Mouse (Mus musculus) cerebellum, adult 2 months (tissue): ENCODE measurements around the gene Arl2.

Experiments used
- CTCF ChIP-seq: fragments of 200-500 bp; IDR thresholded peaks from 2 replicates; pipeline ENCODE4 v1.5.1; 2011; ENCODE audit warnings: low read depth, mild to moderate bottlenecking, control low read depth, low read length, moderate library complexity, borderline replicate concordance; ENCODE audit not compliant: insufficient read depth
- POLR2A ChIP-seq: fragments of 200-500 bp; IDR thresholded peaks from 2 replicates; pipeline ENCODE4 v1.6.1; 2011; ENCODE audit warnings: low read length, control low read depth, borderline replicate concordance; ENCODE audit not compliant: insufficient read depth

DNA sequence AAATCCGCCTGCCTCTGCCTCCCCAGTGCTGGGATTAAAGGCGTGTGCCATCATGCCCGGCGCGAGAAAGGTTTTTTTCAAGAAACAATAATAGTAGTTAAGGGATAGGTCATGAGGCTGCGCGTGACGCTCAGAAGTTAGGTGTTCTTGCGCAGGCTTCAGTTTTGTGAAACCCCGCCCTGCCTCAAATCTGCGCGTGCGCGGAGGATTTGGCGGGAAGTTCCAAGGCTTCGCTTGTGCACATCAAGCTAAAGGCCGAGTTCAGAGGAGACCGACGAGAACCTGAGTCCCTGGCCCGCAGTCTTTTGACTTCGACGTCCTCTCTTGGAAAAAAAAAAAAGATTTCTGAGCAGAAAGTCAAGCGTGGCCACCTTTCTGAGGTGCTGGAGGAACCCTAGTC, 42.8 kb upstream of the Arl2 start, which contains the start of gene Majin:
- TF ChIP-seq CTCF (no peak), POLR2A (no peak)
